Mouse (Mus musculus): ENCODE measurements around the gene Gm21761. TPM values are rescaled to one million over a fixed set of nuclear protein-coding genes. Genes with fewer than 3 reads are reported as not detected.
"Not testable (repeated sequence)": the region's sequence is repeated elsewhere in the genome, so short reads cannot be mapped to it uniquely, and the experiment has no call there.

Gene Gm21761
- polyA plus RNA-seq, 1 experiment = not detected

- H3K4me3 ChIP-seq (ENCODE audit: extremely low read depth, insufficient read depth, insufficient read length); H3K27me3 ChIP-seq (ENCODE audit: control insufficient read depth, insufficient read depth, low read length); H3K36me3 ChIP-seq (ENCODE audit: control insufficient read depth, insufficient read depth, low read length); H3K4me1 ChIP-seq (ENCODE audit: control insufficient read depth, insufficient read depth, insufficient read length): not testable (repeated sequence)
- DNase-seq (ENCODE audit: low read depth in 1 of 2, low spot score in 2 of 2) = peak in 1 of 2 experiments; percentile 15
- 10% methylated on average over 4 of the region's 5 CpGs for WGBS
- H3K27ac ChIP-seq (ENCODE audit: insufficient read depth, low read length) = peak overlapping the region; percentile 74
Measured at GRCm38 (mm10) chr13:119916966-119917722, 11.9 kb downstream of the Gm21761 start.

GRCm38 (mm10) chr13:119916449-119916848, 12.6 kb downstream of the Gm21761 start:
- peak overlapping the region; percentile 74 for H3K27ac ChIP-seq (ENCODE audit: insufficient read depth, low read length)
- H3K36me3 ChIP-seq (ENCODE audit: control insufficient read depth, insufficient read depth, low read length); H3K4me3 ChIP-seq (ENCODE audit: extremely low read depth, insufficient read depth, insufficient read length); H3K27me3 ChIP-seq (ENCODE audit: control insufficient read depth, insufficient read depth, low read length); H3K4me1 ChIP-seq (ENCODE audit: control insufficient read depth, insufficient read depth, insufficient read length): not testable (repeated sequence)
- DNase-seq (ENCODE audit: low read depth in 1 of 2, low spot score in 2 of 2) = peak in 1 of 2 experiments; percentile 5
- WGBS = 9% methylated on average over 2 of the region's 2 CpGs

GRCm38 (mm10) chr13:119898549-119898948, 30.5 kb downstream of the Gm21761 start:
- H3K27me3 ChIP-seq (ENCODE audit: control insufficient read depth, insufficient read depth, low read length); H3K4me3 ChIP-seq (ENCODE audit: extremely low read depth, insufficient read depth, insufficient read length); H3K36me3 ChIP-seq (ENCODE audit: control insufficient read depth, insufficient read depth, low read length); H3K27ac ChIP-seq (ENCODE audit: insufficient read depth, low read length); DNase-seq (ENCODE audit: low read depth in 1 of 2, low spot score in 2 of 2); H3K4me1 ChIP-seq (ENCODE audit: control insufficient read depth, insufficient read depth, insufficient read length): not testable (repeated sequence)
- WGBS = 53% methylated on average over 5 of the region's 5 CpGs

- H3K4me1 ChIP-seq (ENCODE audit: control insufficient read depth, insufficient read depth, insufficient read length); DNase-seq (ENCODE audit: low read depth in 1 of 2, low spot score in 2 of 2); H3K36me3 ChIP-seq (ENCODE audit: control insufficient read depth, insufficient read depth, low read length); H3K27me3 ChIP-seq (ENCODE audit: control insufficient read depth, insufficient read depth, low read length); H3K4me3 ChIP-seq (ENCODE audit: extremely low read depth, insufficient read depth, insufficient read length); H3K27ac ChIP-seq (ENCODE audit: insufficient read depth, low read length): not testable (repeated sequence)
- WGBS = 85% methylated on average over 3 of the region's 3 CpGs
Measured at GRCm38 (mm10) chr13:119894685-119895084, 34.4 kb downstream of the Gm21761 start, which contains the start of gene Tcstv1. Tcstv1 (minus strand) TSS chr13:119894785.

- WGBS = 66% methylated on average over 4 of the region's 4 CpGs
- not testable (repeated sequence) for H3K4me1 ChIP-seq (ENCODE audit: control insufficient read depth, insufficient read depth, insufficient read length); H3K27ac ChIP-seq (ENCODE audit: insufficient read depth, low read length); DNase-seq (ENCODE audit: low read depth in 1 of 2, low spot score in 2 of 2); H3K36me3 ChIP-seq (ENCODE audit: control insufficient read depth, insufficient read depth, low read length); H3K4me3 ChIP-seq (ENCODE audit: extremely low read depth, insufficient read depth, insufficient read length); H3K27me3 ChIP-seq (ENCODE audit: control insufficient read depth, insufficient read depth, low read length)
Measured at GRCm38 (mm10) chr13:119886896-119887295, 42.2 kb downstream of the Gm21761 start.

GRCm38 (mm10) chr13:119864395-119864999, 64.6 kb downstream of the Gm21761 start:
- H3K4me3 ChIP-seq (ENCODE audit: extremely low read depth, insufficient read depth, insufficient read length); DNase-seq (ENCODE audit: low read depth in 1 of 2, low spot score in 2 of 2); H3K36me3 ChIP-seq (ENCODE audit: control insufficient read depth, insufficient read depth, low read length); H3K27me3 ChIP-seq (ENCODE audit: control insufficient read depth, insufficient read depth, low read length); H3K4me1 ChIP-seq (ENCODE audit: control insufficient read depth, insufficient read depth, insufficient read length); H3K27ac ChIP-seq (ENCODE audit: insufficient read depth, low read length): not testable (repeated sequence)
- 25% methylated on average over 6 of the region's 7 CpGs for WGBS

GRCm38 (mm10) chr13:119862399-119862798, 66.7 kb downstream of the Gm21761 start:
- H3K4me1 ChIP-seq (ENCODE audit: control insufficient read depth, insufficient read depth, insufficient read length); DNase-seq (ENCODE audit: low read depth in 1 of 2, low spot score in 2 of 2); H3K27ac ChIP-seq (ENCODE audit: insufficient read depth, low read length); H3K27me3 ChIP-seq (ENCODE audit: control insufficient read depth, insufficient read depth, low read length); H3K4me3 ChIP-seq (ENCODE audit: extremely low read depth, insufficient read depth, insufficient read length); H3K36me3 ChIP-seq (ENCODE audit: control insufficient read depth, insufficient read depth, low read length): not testable (repeated sequence)
- no CpG with 5 or more reads among the region's 6 CpGs for WGBS

Other genes starting within 250 kb of the Gm21761 start
- 7.1 and 7.9 TPM in 2 replicates for gene Hmgcs1, start 238.9 kb downstream of the Gm21761 start, polyA plus RNA-seq (2012; rRNA removed)
- gene Nim1k, start 173.4 kb downstream of the Gm21761 start, polyA plus RNA-seq (2012; rRNA removed) = 0.06 and 0.11 TPM in 2 replicates
- 6.1 and 8.2 TPM in 2 replicates for gene Zfp131, start 138.4 kb downstream of the Gm21761 start, polyA plus RNA-seq (2012; rRNA removed)
- gene AF067063, start 99.1 kb downstream of the Gm21761 start, polyA plus RNA-seq (2012; rRNA removed) = not detected in 2 replicates
- gene D13Ertd608e, start 93.3 kb downstream of the Gm21761 start, polyA plus RNA-seq (2012; rRNA removed) = 0.21 and 1.0 TPM in 2 replicates
- not detected in 2 replicates for gene Tcstv1, start 34.5 kb downstream of the Gm21761 start, polyA plus RNA-seq (2012; rRNA removed)
- 0.37 TPM in 1 of 2 replicates, not detected in the other for gene B020031M17Rik, start 21.5 kb upstream of the Gm21761 start, polyA plus RNA-seq (2012; rRNA removed)
- not detected in 2 replicates for gene Gm36079, start 97.7 kb upstream of the Gm21761 start, polyA plus RNA-seq (2012; rRNA removed)
- gene Gm21188, start 122.9 kb upstream of the Gm21761 start, polyA plus RNA-seq (2012; rRNA removed) = 3.8 and 3.9 TPM in 2 replicates
- gene Gm20767, start 211.0 kb upstream of the Gm21761 start, polyA plus RNA-seq (2012; rRNA removed) = not detected in 2 replicates
- gene Gm21818, start 243.2 kb upstream of the Gm21761 start, polyA plus RNA-seq (2012; rRNA removed) = not detected in 2 replicates

Measured in spleen, adult 2 months (tissue).